Mouse (Mus musculus): ENCODE data around the gene Cacna1d. TPM values are rescaled to one million over a fixed set of nuclear protein-coding genes. Genes with fewer than 3 reads are reported as not detected.

Cacna1d gene
- total and polyA plus RNA-seq, 2 experiments from 2014 or later: 8.9 to 44.3 TPM

- Histone ChIP-seq H3K27me3 (ENCODE audit: insufficient read depth, low read length) (no peaks in the 10 kb centered on the region), H3K4me3 (ENCODE audit: low read depth, low read length) (no peak overlapping the region), H3K9ac (replicated peaks; ENCODE audit: low read length, poor library complexity, severe bottlenecking) (no peak overlapping the region), H3K36me3 (ENCODE audit: insufficient read depth, low read length) (peaks cover 9% of the 10 kb centered on the region), H3K9me3 (ENCODE audit: low read length) (no peaks in the 10 kb centered on the region), H3K4me2 (ENCODE audit: low read depth, low read length, poor library complexity, severe bottlenecking) (no peak overlapping the region), H3K4me1 (ENCODE audit: insufficient read depth, low read length) (no peaks in the 10 kb centered on the region), H3K27ac (ENCODE audit: low read depth, low read length) (no peak overlapping the region)
- 94% methylated on average over 9 of the region's 9 CpGs for whole genome bisulfite sequencing
- DNase-seq (ENCODE audit: low spot score): no peak
- no peak for TF ChIP-seq CTCF (IDR thresholded peaks at IDR 0.05)
- ATAC-seq (ENCODE audit: low FRiP score): no peak
Measured at GRCm38 (mm10) chr14:30130092-30130491, 361.2 kb downstream of the Cacna1d start.

- peak; percentile 51 for DNase-seq (ENCODE audit: low spot score)
- H3K4me2 ChIP-seq (ENCODE audit: low read depth, low read length, poor library complexity, severe bottlenecking): no peak overlapping the region
- 36% methylated on average over 9 of the region's 9 CpGs for WGBS
- H3K4me3 ChIP-seq (ENCODE audit: low read depth, low read length): no peak overlapping the region
- ATAC-seq (ENCODE audit: low FRiP score): no peak
- H3K9me3 ChIP-seq (ENCODE audit: low read length): no peaks in the 10 kb centered on the region
- H3K9ac ChIP-seq (replicated peaks; ENCODE audit: low read length, poor library complexity, severe bottlenecking): no peak overlapping the region
- no peaks in the 10 kb centered on the region for H3K4me1 ChIP-seq (ENCODE audit: insufficient read depth, low read length)
- H3K27ac ChIP-seq (ENCODE audit: low read depth, low read length): no peak overlapping the region
- peaks cover 9% of the 10 kb centered on the region for H3K36me3 ChIP-seq (ENCODE audit: insufficient read depth, low read length)
- H3K27me3 ChIP-seq (ENCODE audit: insufficient read depth, low read length): no peaks in the 10 kb centered on the region
- TF ChIP-seq CTCF (IDR thresholded peaks at IDR 0.05): peak; percentile 72
Measured at GRCm38 (mm10) chr14:30129378-30129777, 361.9 kb downstream of the Cacna1d start.

GRCm38 (mm10) chr14:30124951-30125690, 366.1 kb downstream of the Cacna1d start:
- Histone ChIP-seq H3K4me1 (ENCODE audit: insufficient read depth, low read length) (no peaks in the 10 kb centered on the region), H3K27me3 (ENCODE audit: insufficient read depth, low read length) (no peaks in the 10 kb centered on the region), H3K27ac (ENCODE audit: low read depth, low read length) (no peak overlapping the region), H3K4me3 (ENCODE audit: low read depth, low read length) (no peak overlapping the region), H3K4me2 (ENCODE audit: low read depth, low read length, poor library complexity, severe bottlenecking) (no peak overlapping the region), H3K36me3 (ENCODE audit: insufficient read depth, low read length) (peaks cover 18% of the 10 kb centered on the region), H3K9ac (replicated peaks; ENCODE audit: low read length, poor library complexity, severe bottlenecking) (no peak overlapping the region), H3K9me3 (ENCODE audit: low read length) (no peaks in the 10 kb centered on the region)
- no peak for TF ChIP-seq CTCF (IDR thresholded peaks at IDR 0.05)
- DNase-seq (ENCODE audit: low spot score): no peak
- ATAC-seq (ENCODE audit: low FRiP score): no peak
- WGBS: 86% methylated on average over 20 of the region's 20 CpGs

- Histone ChIP-seq H3K27ac (ENCODE audit: low read depth, low read length) (no peak overlapping the region), H3K9ac (replicated peaks; ENCODE audit: low read length, poor library complexity, severe bottlenecking) (no peak overlapping the region), H3K9me3 (ENCODE audit: low read length) (no peaks in the 10 kb centered on the region), H3K4me3 (ENCODE audit: low read depth, low read length) (no peak overlapping the region), H3K4me1 (ENCODE audit: insufficient read depth, low read length) (no peaks in the 10 kb centered on the region), H3K4me2 (ENCODE audit: low read depth, low read length, poor library complexity, severe bottlenecking) (no peak overlapping the region), H3K27me3 (ENCODE audit: insufficient read depth, low read length) (no peaks in the 10 kb centered on the region), H3K36me3 (ENCODE audit: insufficient read depth, low read length) (peaks cover 22% of the 10 kb centered on the region)
- DNase-seq (ENCODE audit: low spot score) (no peak), ATAC-seq (ENCODE audit: low FRiP score) (no peak)
- TF ChIP-seq CTCF (IDR thresholded peaks at IDR 0.05): no peak
- 79% methylated on average over 5 of the region's 5 CpGs for WGBS
Measured at GRCm38 (mm10) chr14:30120023-30120422, 371.2 kb downstream of the Cacna1d start.

- no peaks in the 10 kb centered on the region for H3K9me3 ChIP-seq (ENCODE audit: low read length)
- DNase-seq (ENCODE audit: low spot score) (no peak), ATAC-seq (ENCODE audit: low FRiP score) (no peak)
- H3K27me3 ChIP-seq (ENCODE audit: insufficient read depth, low read length): no peaks in the 10 kb centered on the region
- H3K4me2 ChIP-seq (ENCODE audit: low read depth, low read length, poor library complexity, severe bottlenecking): no peak overlapping the region
- no peak overlapping the region for H3K9ac ChIP-seq (replicated peaks; ENCODE audit: low read length, poor library complexity, severe bottlenecking)
- H3K4me3 ChIP-seq (ENCODE audit: low read depth, low read length): no peak overlapping the region
- peaks cover 29% of the 10 kb centered on the region for H3K36me3 ChIP-seq (ENCODE audit: insufficient read depth, low read length)
- H3K27ac ChIP-seq (ENCODE audit: low read depth, low read length): no peak overlapping the region
- WGBS: 70% methylated on average over 9 of the region's 9 CpGs
- H3K4me1 ChIP-seq (ENCODE audit: insufficient read depth, low read length): no peaks in the 10 kb centered on the region
- no peak for TF ChIP-seq CTCF (IDR thresholded peaks at IDR 0.05)
Measured at GRCm38 (mm10) chr14:30113392-30114108, 377.7 kb downstream of the Cacna1d start.

GRCm38 (mm10) chr14:30109079-30109478, 382.2 kb downstream of the Cacna1d start:
- DNase-seq (ENCODE audit: low spot score) (peak; percentile 23), ATAC-seq (ENCODE audit: low FRiP score) (no peak)
- no peaks in the 10 kb centered on the region for H3K9me3 ChIP-seq (ENCODE audit: low read length)
- WGBS: 34% methylated on average over 2 of the region's 2 CpGs
- no peaks in the 10 kb centered on the region for H3K4me1 ChIP-seq (ENCODE audit: insufficient read depth, low read length)
- H3K36me3 ChIP-seq (ENCODE audit: insufficient read depth, low read length): peaks cover 26% of the 10 kb centered on the region
- no peak overlapping the region for H3K4me2 ChIP-seq (ENCODE audit: low read depth, low read length, poor library complexity, severe bottlenecking)
- H3K9ac ChIP-seq (replicated peaks; ENCODE audit: low read length, poor library complexity, severe bottlenecking): no peak overlapping the region
- TF ChIP-seq CTCF (IDR thresholded peaks at IDR 0.05): peak; percentile 68
- H3K4me3 ChIP-seq (ENCODE audit: low read depth, low read length): no peak overlapping the region
- no peaks in the 10 kb centered on the region for H3K27me3 ChIP-seq (ENCODE audit: insufficient read depth, low read length)
- no peak overlapping the region for H3K27ac ChIP-seq (ENCODE audit: low read depth, low read length)

Data from midbrain, postnatal 0 days (tissue).